ENCODE assay signal across 9 mouse cellular contexts in genomic region chr3:52443856-52444255, GRCm38 (mm10).
DNase-seq lines count a peak whose midpoint lies in the region; ATAC-seq and TF ChIP-seq lines count a peak whose summit lies in the region.
"Had no signal": no experiment of that assay in that cellular context is flagged by ENCODE, and none has a peak within 500 bp of the region (broad histone marks: within the 10 kb centered on the region; RNA-seq: fewer than 3 reads in every experiment).

No protein-coding gene starts in this region.

- H3K27me3 ChIP-seq in stomach, embryonic 14.5 days (ENCODE audit: control insufficient read depth, insufficient read depth, low read length): no peaks in the 10 kb centered on the region
- no peaks in the 10 kb centered on the region for H3K27me3 ChIP-seq in stomach, postnatal 0 days (ENCODE audit: control insufficient read depth, insufficient read depth, low read length)
- no peaks in the 10 kb centered on the region for H3K27me3 ChIP-seq in kidney, embryonic 16.5 days (ENCODE audit: insufficient read depth, low read length)
- H3K27me3 ChIP-seq: embryonic facial prominence, embryonic 12.5 days had no signal

- no peak overlapping the region for H3K4me2 ChIP-seq in stomach, embryonic 14.5 days (replicated peaks; ENCODE audit: low read depth, low read length)
- no peak overlapping the region for H3K4me2 ChIP-seq in stomach, postnatal 0 days (replicated peaks; ENCODE audit: low read depth)
- H3K4me2 ChIP-seq in kidney, embryonic 16.5 days (replicated peaks; ENCODE audit: low read depth, low read length): no peak overlapping the region
- H3K4me2 ChIP-seq: embryonic facial prominence, embryonic 12.5 days had no signal

- H3K9me3 ChIP-seq in stomach, embryonic 14.5 days (ENCODE audit: control insufficient read depth, low read depth, low read length): no peaks in the 10 kb centered on the region
- H3K9me3 ChIP-seq in stomach, postnatal 0 days (ENCODE audit: control insufficient read depth, low read length): no peaks in the 10 kb centered on the region
- H3K9me3 ChIP-seq in kidney, embryonic 16.5 days (ENCODE audit: low read length): no peaks in the 10 kb centered on the region
- H3K9me3 ChIP-seq: embryonic facial prominence, embryonic 12.5 days had no signal

- H3K27ac ChIP-seq in stomach, embryonic 14.5 days (ENCODE audit: low read length): no peak overlapping the region
- no peak overlapping the region for H3K27ac ChIP-seq in stomach, postnatal 0 days (replicated peaks)
- H3K27ac ChIP-seq in kidney, embryonic 16.5 days (ENCODE audit: low read length): peak overlapping the region; percentile 51
- H3K27ac ChIP-seq: embryonic facial prominence, embryonic 12.5 days had no signal

- no peak overlapping the region for H3K4me3 ChIP-seq in stomach, embryonic 14.5 days (ENCODE audit: low read depth, low read length)
- no peak overlapping the region for H3K4me3 ChIP-seq in stomach, postnatal 0 days (ENCODE audit: low read depth, low read length)
- H3K4me3 ChIP-seq in kidney, embryonic 16.5 days (ENCODE audit: low read length): no peak overlapping the region
- H3K4me3 ChIP-seq: embryonic facial prominence, embryonic 12.5 days had no signal

- no peaks in the 10 kb centered on the region for H3K4me1 ChIP-seq in stomach, embryonic 14.5 days (ENCODE audit: control insufficient read depth, insufficient read depth, low read length)
- no peaks in the 10 kb centered on the region for H3K4me1 ChIP-seq in stomach, postnatal 0 days (replicated peaks; ENCODE audit: control insufficient read depth, insufficient read depth)
- 0 out of 2 replicates have a peak, but pooled peaks cover 3% of the 10 kb centered on the region for H3K4me1 ChIP-seq in kidney, embryonic 16.5 days (ENCODE audit: insufficient read depth, low read length)
- H3K4me1 ChIP-seq: embryonic facial prominence, embryonic 12.5 days had no signal

- H3K36me3 ChIP-seq in stomach, embryonic 14.5 days (ENCODE audit: control insufficient read depth, insufficient read depth, low read length): no peaks in the 10 kb centered on the region
- no peaks in the 10 kb centered on the region for H3K36me3 ChIP-seq in stomach, postnatal 0 days (ENCODE audit: control insufficient read depth, insufficient read depth, low read length)
- no peaks in the 10 kb centered on the region for H3K36me3 ChIP-seq in kidney, embryonic 16.5 days (ENCODE audit: insufficient read depth, low read length)
- H3K36me3 ChIP-seq: embryonic facial prominence, embryonic 12.5 days had no signal

- whole genome bisulfite sequencing in stomach, embryonic 14.5 days: 54% methylated on average over 3 of the region's 3 CpGs
- WGBS in stomach, postnatal 0 days: 52% methylated on average over 3 of the region's 3 CpGs
- WGBS in kidney, embryonic 16.5 days: 21% methylated on average over 3 of the region's 3 CpGs

- TF ChIP-seq EP300 in stomach, postnatal 0 days (optimal IDR thresholded peaks at IDR 0.05): no peak

- peak; percentile 50 for DNase-seq in adrenal gland, adult 2 months
- DNase-seq in adrenal gland, postnatal 4 days (ENCODE audit: low spot score in 2 of 2): no peak
- no peak for DNase-seq in stomach, postnatal 0 days (ENCODE audit: low spot score)
- DNase-seq in natural killer cell, adult 2 months (ENCODE audit: low spot score in 2 of 2): peak; percentile 56 to 91
- DNase-seq in layer of hippocampus, adult 9-11 months: no peak

- no peak for TF ChIP-seq CTCF in stomach, postnatal 0 days (IDR thresholded peaks at IDR 0.05; ENCODE audit: low read depth)

- no peak overlapping the region for H3K9ac ChIP-seq in stomach, embryonic 14.5 days (replicated peaks; ENCODE audit: low read depth, low read length)
- no peak overlapping the region for H3K9ac ChIP-seq in stomach, postnatal 0 days (ENCODE audit: low read length)
- no peak overlapping the region for H3K9ac ChIP-seq in kidney, embryonic 16.5 days (replicated peaks; ENCODE audit: low read length)
- H3K9ac ChIP-seq: embryonic facial prominence, embryonic 12.5 days had no signal

- ATAC-seq in stomach, embryonic 14.5 days (ENCODE audit: insufficient number of reproducible peaks, insufficient read depth, low FRiP score, low read depth): peak; percentile 61; the same call in 1 of the 2 replicates
- ATAC-seq in stomach, postnatal 0 days (ENCODE audit: low FRiP score, low TSS enrichment): no peak
- ATAC-seq in granulocyte monocyte progenitor cell, adult 5-6 weeks (replicated peaks; ENCODE audit: poor library complexity, severe bottlenecking): peak; percentile 99
- ATAC-seq in kidney, embryonic 16.5 days (ENCODE audit: low FRiP score, low TSS enrichment): peak; percentile 97

Comparison
In these comparisons a context has a peak if more than half of its experiments do, and no peak if none do; other contexts are left out.
1. DNase-seq: peak in adrenal gland, adult 2 months (single experiment) and natural killer cell, adult 2 months (2 of 2); none in adrenal gland, postnatal 4 days (0 of 2), stomach, postnatal 0 days (single experiment) and layer of hippocampus, adult 9-11 months (single experiment).